Mouse (Mus musculus) activated CD4-positive, CD25-positive, alpha-beta regulatory T cell, adult 4 months (primary cell): ENCODE measurements around the gene Ublcp1. TPM values are rescaled to one million over a fixed set of nuclear protein-coding genes. Genes with fewer than 3 reads are reported as not detected.

Experiments used
- ATAC-seq: one replicate; pipeline ENCODE4 v1.8.0; 2017
- polyA plus RNA-seq, 2 experiments: library from polyadenylated mRNA; unstranded; fragments of 100-300 nt; shearing (Covaris generic); gene quantifications; one replicate each; pipeline ENCODE4 v1.2.1; 2017

Ublcp1 gene
- polyA plus RNA-seq = 10 to 100 TPM; 41.0 to 42.9 TPM

GRCm38 (mm10) chr11:44470432-44471336 is at the start of gene Ublcp1:
TSS of gene Ublcp1 (minus strand) at chr11:44470498.
- peak; percentile 78 for ATAC-seq

GRCm38 (mm10) chr11:44519096-44519949 is 49.0 kb upstream of the Ublcp1 start:
- ATAC-seq = no peak

GRCm38 (mm10) chr11:44518281-44519095 is 48.2 kb upstream of the Ublcp1 start, which contains the start of gene Rnf145:
TSS of gene Rnf145 (plus strand) at chr11:44518964.
- peak; percentile 33 for ATAC-seq

GRCm38 (mm10) chr11:44517561-44518280 is 47.4 kb upstream of the Ublcp1 start:
- ATAC-seq = no peak

- ATAC-seq = no peak
These were observed 46.1 kb upstream of the Ublcp1 start for GRCm38 (mm10) chr11:44516362-44516761.

- ATAC-seq = no peak
These were observed 44.4 kb upstream of the Ublcp1 start for GRCm38 (mm10) chr11:44514666-44515065.

GRCm38 (mm10) chr11:44513026-44513422 is 42.7 kb upstream of the Ublcp1 start:
- ATAC-seq = no peak

GRCm38 (mm10) chr11:44512044-44513025 is 42.0 kb upstream of the Ublcp1 start:
- no peak for ATAC-seq

- ATAC-seq = no peak
These were observed 40.1 kb upstream of the Ublcp1 start for GRCm38 (mm10) chr11:44510371-44510770.

- ATAC-seq = no peak
These were observed 39.6 kb upstream of the Ublcp1 start for GRCm38 (mm10) chr11:44509906-44510305.

GRCm38 (mm10) chr11:44508876-44509275 is 38.6 kb upstream of the Ublcp1 start:
- ATAC-seq = no peak

GRCm38 (mm10) chr11:44504761-44505160 is 34.5 kb upstream of the Ublcp1 start:
- ATAC-seq = no peak

GRCm38 (mm10) chr11:44504146-44504545 is 33.8 kb upstream of the Ublcp1 start:
- ATAC-seq = no peak

- ATAC-seq = no peak
These were observed 32.6 kb upstream of the Ublcp1 start for GRCm38 (mm10) chr11:44502931-44503330.

- peak; percentile 80 for ATAC-seq
These were observed 31.2 kb upstream of the Ublcp1 start for GRCm38 (mm10) chr11:44501477-44501876.

GRCm38 (mm10) chr11:44500966-44501365 is 30.7 kb upstream of the Ublcp1 start:
- ATAC-seq = peak; percentile 31

GRCm38 (mm10) chr11:44498412-44499272 is 28.3 kb upstream of the Ublcp1 start:
- ATAC-seq = no peak

GRCm38 (mm10) chr11:44496217-44496616 is 25.9 kb upstream of the Ublcp1 start:
- peak; percentile 59 for ATAC-seq

GRCm38 (mm10) chr11:44494643-44495323 is 24.5 kb upstream of the Ublcp1 start:
- ATAC-seq = peak; percentile 75
